Mouse (Mus musculus) lung, adult 2 months (tissue): ENCODE data around the gene Flvcr1. TPM values are rescaled to one million over a fixed set of nuclear protein-coding genes. Genes with fewer than 3 reads are reported as not detected.
A peak's percentile ranks its signal among the peaks of the same experiment; 100 is the strongest.

Source experiments
- DNase-seq: peaks from one replicate; pipeline ENCODE4 v3.0.0; 2022
- H3K4me1 ChIP-seq: fragments of 200-500 bp; 2 replicates; pipeline ENCODE4 v1.6.1; 2011; ENCODE audit warnings: low read length; ENCODE audit not compliant: control insufficient read depth, insufficient read depth
- H3K4me3 ChIP-seq: fragments of 200-500 bp; replicated peaks from 2 replicates; pipeline ENCODE3; 2011; ENCODE audit warnings: low read depth, mild to moderate bottlenecking, control low read depth, low read length; ENCODE audit errors: extremely low read depth
- CTCF ChIP-seq: fragments of 200-500 bp; IDR thresholded peaks from 2 replicates; pipeline ENCODE4 v1.5.1; 2011; ENCODE audit warnings: mild to moderate bottlenecking, low read length, control low read depth; ENCODE audit not compliant: insufficient read depth
- POLR2A ChIP-seq: fragments of 200-500 bp; IDR thresholded peaks from 2 replicates; pipeline ENCODE4 v1.6.1; 2011; ENCODE audit warnings: low read depth, mild to moderate bottlenecking, control low read depth, low read length, borderline replicate concordance; ENCODE audit errors: extremely low read depth
- whole genome bisulfite sequencing: fragments of 180-500 bp; shearing (Covaris S2); methylation state at CpG from one replicate; pipeline ENCODE4 v1.1.7; 2018; 5-methylcytosine and 5-hydroxymethylcytosine counted together
- polyA plus RNA-seq: library from polyadenylated mRNA; depleted of rRNA; stranded (reverse); fragments of >200 nt; gene quantifications from 2 replicates; pipeline ENCODE4 v1.2.3, GENCODE M21; 2012

The Flvcr1 gene
- polyA plus RNA-seq, 1 experiment: 19.9 TPM

GRCm38 (mm10) chr1:190995548-190995947 lies 30.4 kb downstream of the Flvcr1 start:
- H3K4me3 ChIP-seq: no peak overlapping the region
- 43% methylated on average over 7 of the region's 7 CpGs for WGBS
- DNase-seq: no peak

DNA sequence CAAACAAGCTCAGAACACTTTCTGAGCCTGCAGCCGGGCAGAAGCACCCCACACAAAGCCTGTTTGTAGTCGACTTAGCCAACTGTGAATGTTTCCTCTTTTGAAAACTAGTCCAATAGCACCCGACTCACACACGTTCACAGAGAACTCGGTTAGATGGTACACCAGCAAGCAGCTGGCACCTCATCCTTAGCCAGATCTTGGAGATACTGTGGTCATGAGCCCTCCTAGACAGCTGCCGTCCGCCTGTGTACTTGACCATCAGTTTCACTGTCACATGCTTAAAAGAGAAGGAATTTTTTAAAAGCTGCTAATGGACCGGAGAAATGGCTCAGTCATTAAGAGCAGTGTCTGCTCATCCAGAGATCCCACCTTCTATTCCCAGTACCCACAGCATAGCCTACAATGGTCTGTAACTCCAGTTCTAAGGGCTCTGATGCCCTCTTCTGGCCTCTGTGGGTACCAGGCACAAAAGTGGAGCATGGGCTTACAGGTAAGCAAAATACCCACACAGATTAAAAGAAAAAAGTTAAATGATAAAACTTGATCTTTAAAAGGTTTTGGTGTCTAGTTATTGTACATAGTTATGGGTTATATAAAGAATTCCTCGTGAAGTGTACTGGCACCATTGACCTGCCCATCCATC lies 36.4 kb downstream of the Flvcr1 start:
- TF ChIP-seq POLR2A: no peak
- 0 out of 2 replicates have a peak, but pooled peaks have one; percentile 8 for TF ChIP-seq CTCF
- 76% methylated on average over 9 of the region's 9 CpGs for WGBS
- H3K4me3 ChIP-seq: no peak overlapping the region
- DNase-seq: no peak
- no peaks in the 10 kb centered on the region for H3K4me1 ChIP-seq

More at GRCm38 (mm10) chr1:190995548-190995947, 30.4 kb downstream of the Flvcr1 start:
- H3K4me1 ChIP-seq: no peaks in the 10 kb centered on the region
- TF ChIP-seq CTCF: no peak
- no peak for TF ChIP-seq POLR2A

- no peak for TF ChIP-seq CTCF
- no peak for TF ChIP-seq POLR2A
- DNase-seq: no peak
- Histone ChIP-seq H3K4me1 (no peaks in the 10 kb centered on the region; the same call in 1 of the 2 replicates), H3K4me3 (no peak overlapping the region)
- 86% methylated on average over 4 of the region's 4 CpGs for WGBS
Observed at GRCm38 (mm10) chr1:190981412-190981811, 44.5 kb downstream of the Flvcr1 start.

- 85% methylated on average over 1 of the region's 1 CpGs for WGBS
- no peak for DNase-seq
- TF ChIP-seq CTCF (no peak), POLR2A (no peak)
- Histone ChIP-seq H3K4me1 (no peaks in the 10 kb centered on the region; the same call in 1 of the 2 replicates), H3K4me3 (no peak overlapping the region)
Observed at GRCm38 (mm10) chr1:190980470-190980869, 45.5 kb downstream of the Flvcr1 start.

DNA sequence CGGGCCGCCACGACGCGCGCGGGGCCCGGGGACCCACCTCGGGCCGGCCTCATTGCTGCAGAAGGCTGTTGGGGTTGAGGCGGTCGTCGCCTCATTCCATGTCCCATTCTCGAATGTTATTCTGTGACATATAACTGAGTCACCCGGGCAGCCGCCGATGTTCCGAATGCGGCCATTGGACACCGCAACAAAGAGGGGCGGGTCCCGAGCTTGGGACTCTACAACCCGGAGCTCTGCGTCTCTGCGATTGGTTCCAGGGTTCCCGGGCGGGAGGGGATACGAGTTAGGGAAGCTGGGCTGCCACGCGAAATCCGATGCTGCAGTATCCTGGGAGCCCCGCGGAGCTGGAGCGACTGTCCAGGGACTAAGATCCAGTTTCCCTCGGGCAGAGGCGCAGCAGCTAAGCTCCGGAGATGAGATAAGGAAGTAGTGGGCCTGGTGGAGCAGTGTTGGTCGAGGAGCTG lies 46.8 kb downstream of the Flvcr1 start, which contains the start of gene Vash2:
Gene Vash2, minus strand, starts transcription at position 197 of the 464 bp plus-strand sequence.
- H3K4me3 ChIP-seq: peak within 1 kb of the TSS; percentile 48
- under 1% methylated on average over 38 of the region's 38 CpGs for WGBS
- H3K4me1 ChIP-seq: no peaks in the 10 kb centered on the region; the same call in 1 of the 2 replicates
- peak; percentile 52 for DNase-seq
- no peak for TF ChIP-seq POLR2A
- no peak for TF ChIP-seq CTCF

DNA sequence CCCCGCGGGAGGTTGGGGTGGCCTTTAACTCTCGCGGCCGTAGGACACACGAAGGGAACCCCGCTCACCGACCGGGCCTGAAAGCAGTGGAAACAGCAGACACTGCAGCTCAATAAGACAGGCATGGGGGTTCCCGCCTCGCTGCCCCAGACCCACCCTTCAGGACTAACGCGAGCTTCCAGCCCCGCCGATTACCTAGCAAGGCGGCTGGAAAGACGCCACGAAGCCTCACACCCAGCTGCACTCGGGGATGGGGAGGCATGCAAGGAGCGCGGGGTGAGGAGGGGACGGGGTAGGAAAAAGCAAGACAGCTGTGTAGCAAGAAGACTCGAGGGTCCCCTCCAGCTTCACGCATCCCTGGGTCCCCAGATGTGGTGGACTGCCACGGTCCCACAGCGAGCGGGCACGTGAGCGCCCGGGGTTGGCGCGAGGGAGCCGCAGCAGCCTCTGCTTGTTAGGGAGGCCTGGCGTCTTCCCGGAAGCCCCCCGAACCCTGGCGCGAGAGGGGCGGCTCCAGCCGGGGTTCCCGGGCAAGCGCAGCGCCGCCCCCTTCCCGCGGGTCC lies 47.4 kb downstream of the Flvcr1 start:
- TF ChIP-seq CTCF: no peak
- TF ChIP-seq POLR2A: no peak
- H3K4me1 ChIP-seq: no peaks in the 10 kb centered on the region; the same call in 1 of the 2 replicates
- H3K4me3 ChIP-seq: peak overlapping the region; percentile 37
- DNase-seq: no peak
- 1% methylated on average over 46 of the region's 46 CpGs for WGBS

- WGBS: 2% methylated on average over 22 of the region's 22 CpGs
- DNase-seq: no peak
- Histone ChIP-seq H3K4me1 (no peaks in the 10 kb centered on the region; the same call in 1 of the 2 replicates), H3K4me3 (no peak overlapping the region)
- no peak for TF ChIP-seq POLR2A
- TF ChIP-seq CTCF: no peak
Observed at GRCm38 (mm10) chr1:190978001-190978400, 48.0 kb downstream of the Flvcr1 start.

DNA sequence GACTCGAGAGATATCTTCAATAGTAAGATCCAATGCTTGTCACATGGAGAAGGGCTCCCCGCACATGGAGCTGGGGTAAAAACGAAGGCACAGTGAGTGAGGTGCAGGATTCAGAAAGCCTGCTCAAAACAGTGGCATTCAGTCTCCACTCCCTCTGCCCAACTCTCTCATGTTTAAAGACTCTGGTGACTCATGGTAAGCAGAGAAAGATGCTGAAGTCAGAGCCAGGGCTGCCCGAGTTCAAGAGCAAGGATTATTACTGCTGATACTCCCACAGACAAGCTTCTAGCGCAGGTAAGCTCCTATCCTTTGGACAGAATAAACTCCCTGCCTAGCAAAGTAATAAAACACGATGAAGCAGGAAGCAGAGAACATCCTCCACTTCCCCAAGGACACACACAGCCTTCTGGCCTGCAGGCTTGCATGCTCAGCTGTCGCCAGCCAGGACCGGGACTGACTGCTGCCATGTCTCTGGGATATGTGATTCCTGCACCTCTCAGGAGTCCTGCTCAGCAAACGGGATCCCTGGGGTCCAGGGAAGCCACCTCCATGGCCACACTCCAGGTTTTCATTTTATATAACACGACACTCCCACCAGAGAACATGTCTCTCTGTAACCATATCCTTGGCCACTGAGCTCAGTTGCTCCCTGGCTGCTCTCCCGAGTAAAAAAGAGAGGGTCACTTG lies 48.9 kb downstream of the Flvcr1 start:
- WGBS: 58% methylated on average over 11 of the region's 11 CpGs
- TF ChIP-seq CTCF: no peak
- TF ChIP-seq POLR2A: no peak
- H3K4me3 ChIP-seq: no peak overlapping the region
- no peak for DNase-seq
- H3K4me1 ChIP-seq: no peaks in the 10 kb centered on the region; the same call in 1 of the 2 replicates

DNA sequence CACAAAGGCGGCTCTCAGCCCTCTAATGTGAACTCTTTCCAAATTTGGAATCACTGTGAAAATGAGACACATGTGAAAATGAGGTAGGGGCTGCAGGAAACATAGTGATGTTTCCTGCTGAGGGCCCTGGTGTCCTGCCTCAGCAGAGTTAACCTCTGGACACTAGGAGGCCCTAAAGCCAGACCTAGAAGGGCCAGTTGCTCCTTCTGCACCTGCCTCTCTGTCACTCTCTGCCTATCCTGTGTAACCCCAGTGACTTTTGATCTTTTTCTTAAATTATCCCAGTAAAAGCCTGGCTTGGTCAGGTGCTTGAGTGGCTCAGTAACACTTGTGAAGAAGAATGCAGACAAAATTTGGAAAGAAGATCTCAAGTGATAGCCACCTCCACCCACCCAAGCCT lies 51.1 kb downstream of the Flvcr1 start:
- Histone ChIP-seq H3K4me1 (no peaks in the 10 kb centered on the region; the same call in 1 of the 2 replicates), H3K4me3 (no peak overlapping the region)
- no peak for TF ChIP-seq CTCF
- no peak for TF ChIP-seq POLR2A
- 92% methylated on average over 1 of the region's 1 CpGs for WGBS
- no peak for DNase-seq
